Mouse (Mus musculus): ENCODE measurements around the gene Rpl10a.
"Not testable (repeated sequence)": the region's sequence is repeated elsewhere in the genome, so short reads cannot be mapped to it uniquely, and the experiment has no call there.

Rpl10a gene

DNA sequence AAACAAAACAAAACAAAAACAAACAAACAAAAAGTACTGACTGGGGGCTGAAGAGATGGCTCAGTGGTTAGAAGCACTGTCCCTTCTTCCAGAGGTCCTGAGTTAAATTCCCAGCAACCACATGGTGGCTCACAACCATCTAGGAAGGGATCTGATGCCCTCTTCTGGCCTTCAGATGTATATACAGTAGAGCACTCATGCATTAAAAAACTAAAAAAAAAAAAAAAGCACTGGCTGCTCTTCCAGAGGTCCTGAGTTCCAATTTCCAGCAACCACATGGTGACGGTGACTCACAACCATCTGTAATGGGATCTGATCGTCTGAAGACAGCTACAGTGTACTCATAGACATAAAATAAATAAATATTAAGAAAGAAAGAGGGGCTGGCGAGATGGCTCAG lies 17.4 kb upstream of the Rpl10a start:
- no peak for DNase-seq

DNA sequence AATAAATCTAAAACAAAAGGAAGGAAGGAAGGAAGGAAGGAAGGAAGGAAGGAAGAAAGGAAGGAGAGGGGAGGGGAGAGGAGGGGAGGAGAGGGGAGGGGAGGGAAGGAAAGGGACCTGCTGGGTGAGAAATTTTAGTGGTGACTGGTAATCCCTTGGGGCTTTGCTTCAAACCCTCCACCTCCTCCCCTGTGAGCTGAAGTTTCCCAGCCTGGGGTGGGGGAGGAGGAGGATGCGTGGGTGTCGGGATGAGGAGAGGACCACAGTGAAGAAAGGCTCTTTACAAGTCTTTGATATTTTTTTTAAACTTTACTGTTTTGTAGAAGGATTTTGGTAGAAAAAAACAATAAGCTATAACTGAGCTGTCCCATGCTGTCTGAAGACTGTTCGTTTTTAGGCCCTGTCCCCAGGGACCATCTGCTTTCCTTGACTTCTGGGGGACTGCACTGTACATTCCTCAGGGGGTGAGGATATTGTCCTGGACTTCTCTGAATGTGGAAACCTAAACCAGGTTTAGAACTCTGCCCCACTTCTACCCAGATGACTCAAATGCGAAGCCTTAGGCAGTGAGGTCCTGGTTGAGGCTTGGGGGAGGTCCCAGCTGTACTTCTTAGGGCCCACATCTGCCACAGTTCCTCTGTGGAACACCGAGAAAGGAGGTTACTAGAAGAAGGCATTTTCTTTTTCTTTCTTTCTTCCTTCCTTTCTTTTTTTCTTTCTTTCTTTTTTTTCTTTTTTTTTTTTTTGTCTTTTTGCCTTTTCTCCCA lies 16.7 kb upstream of the Rpl10a start:
- no peak for DNase-seq

DNA sequence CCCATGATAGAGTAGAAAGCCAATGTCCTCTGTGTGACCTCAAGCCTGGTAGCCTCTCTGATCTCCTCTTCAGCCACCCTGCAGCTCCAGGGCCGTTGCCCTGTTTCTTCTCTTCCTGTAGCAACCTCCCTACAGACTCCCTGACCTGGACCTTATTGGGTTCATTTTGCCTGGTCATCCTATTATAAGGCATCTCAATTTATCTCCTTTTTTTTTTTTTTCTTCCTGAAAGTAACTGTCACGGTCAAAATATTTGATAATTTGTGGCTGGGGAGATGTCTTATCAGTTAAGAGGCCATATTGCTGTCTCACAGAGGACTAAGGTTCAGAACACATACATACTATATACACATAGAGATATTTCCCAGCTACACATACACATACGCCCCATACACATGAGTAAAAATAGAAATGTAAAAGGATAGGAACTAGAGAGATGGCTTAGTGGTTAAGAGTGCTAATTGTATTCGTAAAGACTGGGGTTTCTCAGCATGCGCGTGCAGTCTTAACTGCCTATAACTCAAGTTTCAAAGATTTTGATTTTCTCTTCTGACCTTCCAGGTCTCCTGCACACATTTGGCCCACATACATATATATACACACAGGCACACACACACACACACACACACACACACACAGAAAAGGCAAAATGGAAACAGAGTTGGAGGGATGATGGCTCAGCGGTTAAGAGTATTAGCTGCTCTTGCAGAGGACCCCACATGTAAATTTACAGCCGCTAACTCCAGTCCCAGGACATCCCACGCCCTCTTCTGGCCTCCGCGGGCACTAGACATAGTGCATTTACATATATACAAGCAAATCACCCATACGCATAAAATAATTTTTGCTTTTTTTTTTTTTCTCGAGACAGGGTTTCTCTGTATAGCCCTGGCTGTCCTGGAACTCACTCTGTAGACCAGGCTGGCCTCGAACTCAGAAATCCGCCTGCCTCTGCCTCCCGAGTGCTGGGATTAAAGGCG lies 15.7 kb upstream of the Rpl10a start:
- no peak for DNase-seq

DNA sequence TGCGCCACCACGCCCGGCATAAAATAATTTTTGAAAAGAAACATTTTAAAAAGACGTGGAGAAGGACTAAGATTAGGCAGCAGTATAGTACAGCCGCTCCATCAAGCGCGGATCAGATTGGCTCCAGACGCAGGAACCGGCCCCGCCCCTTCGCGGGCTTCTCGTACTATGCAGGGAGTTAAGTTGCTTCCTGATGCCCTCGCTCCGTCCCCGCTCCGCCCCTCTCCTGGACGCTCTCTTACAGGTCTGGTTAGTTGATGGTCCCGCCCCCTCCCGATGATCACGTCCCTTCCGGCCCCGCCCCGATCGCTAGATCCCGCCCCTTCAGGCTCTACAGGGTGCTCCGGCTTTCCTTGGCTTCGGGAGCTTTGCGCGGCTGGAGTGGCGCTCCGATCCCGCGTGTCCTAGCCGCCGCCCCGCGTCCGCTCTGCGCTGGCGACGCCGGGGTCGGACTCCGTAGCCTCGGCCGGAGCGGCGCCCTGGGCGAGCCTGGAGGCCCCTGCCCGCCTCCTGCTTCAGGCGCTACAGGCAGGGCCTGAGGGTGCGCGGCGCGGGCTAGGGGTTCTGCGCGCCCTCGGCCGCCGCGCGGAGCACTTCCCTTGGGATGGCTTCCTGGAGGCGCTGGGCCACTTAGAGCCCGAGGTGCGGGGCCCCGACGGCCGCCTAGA lies 14.9 kb upstream of the Rpl10a start, which contains the start of gene Fance:
Fance (plus strand) TSS at position 308 of the 668 bp plus-strand sequence.
- DNase-seq, result peak; percentile 93

DNA sequence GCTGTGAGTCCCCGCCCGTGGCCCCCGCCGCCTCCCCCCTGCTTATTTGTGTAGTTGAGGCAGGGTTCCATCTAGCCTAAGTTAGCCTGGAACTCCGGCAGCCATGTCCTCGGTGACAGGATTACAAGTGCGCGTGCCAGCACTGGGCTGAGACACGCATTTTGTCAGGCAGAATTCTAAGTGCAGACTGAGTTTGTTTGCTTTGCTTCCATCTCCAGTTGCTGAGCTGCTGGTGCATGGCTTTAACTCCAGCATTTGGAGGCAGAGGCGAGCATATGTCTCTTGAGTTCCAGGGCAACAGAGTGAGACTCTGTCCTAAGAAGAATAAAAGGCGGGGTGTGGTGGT lies 14.4 kb upstream of the Rpl10a start:
- DNase-seq, result no peak

GRCm38 (mm10) chr17:28315611-28316160 lies 12.6 kb upstream of the Rpl10a start:
- DNase-seq, result no peak

DNA sequence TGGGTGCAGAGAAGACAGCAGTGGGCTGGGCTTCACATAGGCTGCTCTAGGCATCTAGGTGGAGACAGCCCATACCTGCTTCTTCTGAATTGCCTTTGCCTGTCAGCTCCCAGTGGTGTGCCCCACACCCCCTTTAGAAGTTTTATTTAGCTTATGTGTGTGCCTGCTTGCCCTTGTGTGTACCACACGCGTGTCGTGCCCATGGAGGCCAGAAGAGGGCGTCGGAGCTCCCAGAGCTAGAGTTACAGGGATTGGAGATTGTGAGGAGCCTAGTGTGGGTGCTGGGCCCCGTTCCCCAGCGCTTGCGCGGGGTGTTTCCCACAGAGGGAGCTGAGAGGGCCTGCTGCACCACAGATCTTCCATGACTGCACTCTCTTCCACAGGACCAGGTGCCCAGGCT lies 11.8 kb upstream of the Rpl10a start:
- no peak for DNase-seq

- DNase-seq, result no peak
These were observed 11.2 kb upstream of the Rpl10a start for GRCm38 (mm10) chr17:28317091-28317490.

- no peak for DNase-seq
These were observed 10.5 kb upstream of the Rpl10a start for GRCm38 (mm10) chr17:28317725-28318124.

DNA sequence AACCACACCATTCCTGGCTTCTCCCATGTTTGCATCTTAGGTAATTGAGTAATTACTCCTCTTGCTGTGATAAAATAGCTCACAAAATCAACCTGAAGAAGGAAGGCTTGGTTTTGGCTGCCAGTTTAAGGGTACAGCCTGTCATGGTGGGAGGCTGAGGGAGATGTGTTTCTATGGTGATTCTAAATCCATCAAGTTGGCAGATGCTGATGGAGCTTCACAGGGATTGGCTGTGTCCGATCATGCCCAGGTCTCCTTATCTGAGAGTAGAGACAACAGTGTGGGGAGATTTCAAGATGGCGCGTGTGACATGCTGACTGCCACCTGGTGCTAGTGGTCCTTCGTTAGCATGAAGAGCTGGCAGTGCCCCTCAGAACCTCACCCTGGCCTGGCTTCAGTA lies 6.6 kb upstream of the Rpl10a start:
- no peak for DNase-seq

DNA sequence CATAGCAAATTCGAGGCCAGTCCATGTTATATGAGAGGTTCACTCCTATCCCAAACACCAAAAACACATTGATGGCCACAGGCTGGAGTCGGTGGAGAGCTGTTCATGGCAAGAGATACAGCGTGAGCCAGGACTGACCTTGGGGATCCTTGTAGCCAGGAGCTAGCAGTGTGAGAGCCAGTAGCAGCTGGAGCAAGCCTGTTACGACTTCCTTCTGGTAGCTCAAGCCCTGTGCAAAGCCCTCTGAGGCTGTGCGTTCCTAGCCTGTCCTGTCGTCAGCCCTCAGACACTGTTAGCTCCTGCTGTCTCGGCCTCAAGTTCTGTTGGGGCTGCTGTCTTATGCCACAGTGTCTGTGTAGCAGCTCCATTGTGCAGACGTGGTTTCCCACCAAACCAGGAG lies 4.5 kb upstream of the Rpl10a start:
- no peak for DNase-seq

GRCm38 (mm10) chr17:28324416-28324815 lies 3.9 kb upstream of the Rpl10a start:
- not testable (repeated sequence) for DNase-seq

GRCm38 (mm10) chr17:28325751-28326150 lies 2.5 kb upstream of the Rpl10a start:
- no peak for DNase-seq

DNA sequence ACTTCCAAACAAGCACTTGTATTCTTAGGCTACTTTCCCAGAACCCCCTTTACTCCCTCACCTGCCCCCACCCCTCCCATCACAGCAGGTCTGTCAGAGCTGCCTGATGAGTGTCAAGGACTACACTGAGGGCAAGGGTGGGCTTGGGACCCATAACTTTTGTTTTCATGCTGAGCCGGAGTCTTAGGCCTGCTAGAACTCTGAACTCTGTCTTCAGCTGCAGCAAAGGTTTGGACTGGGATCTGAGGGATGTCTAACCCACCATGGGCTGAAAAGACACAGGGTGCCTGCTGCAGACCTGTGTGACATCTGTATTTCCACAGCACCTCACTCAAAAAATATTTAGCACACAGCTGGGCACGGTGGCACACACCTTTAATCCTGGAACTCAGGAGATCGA lies 1.3 kb upstream of the Rpl10a start:
- no peak for DNase-seq

GRCm38 (mm10) chr17:28327673-28328325 lies 472 bp upstream of the Rpl10a start:
- DNase-seq, result no peak

GRCm38 (mm10) chr17:28328946-28329345 lies 675 bp downstream of the Rpl10a start:
- DNase-seq, result no peak

DNA sequence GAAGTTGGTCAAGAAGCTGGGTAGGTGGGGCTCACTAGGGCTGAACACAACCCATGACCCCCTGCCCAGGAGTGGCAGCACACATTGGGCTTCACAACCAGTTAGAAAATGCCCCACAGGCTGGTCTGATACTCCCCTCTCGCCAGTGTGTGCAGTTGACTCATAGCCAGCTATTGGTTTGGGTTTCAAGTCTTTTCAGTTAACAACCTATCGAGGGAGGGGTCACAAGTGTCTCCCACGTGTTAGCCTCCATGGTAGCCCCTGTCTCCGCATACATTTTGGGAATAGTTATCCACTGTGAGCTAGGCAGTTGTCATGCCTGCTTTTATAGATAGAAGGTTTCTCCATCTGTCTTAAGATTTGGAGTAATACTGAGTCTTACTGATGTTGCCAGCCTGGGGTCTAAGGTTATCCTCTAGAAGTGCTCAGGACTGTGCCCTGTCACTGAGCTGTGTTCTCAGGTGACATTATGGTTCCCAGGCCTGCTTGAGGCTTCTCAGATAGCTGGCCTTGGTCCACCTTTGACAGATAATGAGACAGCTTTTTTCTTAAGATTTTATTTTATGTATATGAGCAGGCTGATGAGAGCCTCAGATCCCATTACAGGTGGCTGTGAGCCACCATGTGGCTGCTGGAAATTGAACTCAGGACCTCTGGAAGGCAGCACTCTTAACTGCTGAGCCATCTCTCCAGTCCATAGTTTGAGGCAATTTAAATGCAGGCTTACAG lies 1.4 kb downstream of the Rpl10a start:
- DNase-seq, result no peak

GRCm38 (mm10) chr17:28330232-28330546 lies 1.9 kb downstream of the Rpl10a start:
- DNase-seq, result no peak

DNA sequence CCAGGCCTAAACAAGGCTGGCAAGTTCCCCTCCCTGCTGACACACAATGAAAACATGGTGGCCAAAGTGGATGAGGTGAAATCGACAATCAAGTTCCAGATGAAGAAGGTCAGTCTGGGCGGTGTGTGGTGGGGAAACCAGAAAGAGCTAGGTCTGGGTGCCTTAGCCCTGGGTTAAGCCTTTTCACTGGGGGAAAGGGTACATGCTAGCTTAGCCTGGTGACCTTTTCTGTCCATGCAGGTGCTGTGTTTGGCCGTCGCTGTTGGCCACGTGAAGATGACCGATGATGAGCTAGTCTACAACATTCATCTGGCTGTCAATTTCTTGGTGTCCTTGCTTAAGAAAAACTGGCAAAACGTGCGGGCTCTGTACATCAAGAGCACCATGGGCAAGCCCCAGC lies 2.3 kb downstream of the Rpl10a start:
- DNase-seq, result not testable (repeated sequence)

- no peak for DNase-seq
These were observed 3.2 kb downstream of the Rpl10a start for GRCm38 (mm10) chr17:28331241-28332112.

Measured in right cerebral cortex, postnatal 14 days (tissue).